Mouse (Mus musculus) gastrocnemius, adult 8-10 months (tissue): ENCODE measurements around the gene Kcnk7. TPM values are rescaled to one million over a fixed set of nuclear protein-coding genes. Genes with fewer than 3 reads are reported as not detected.

ENCODE experiments used
- DNase-seq, 2 experiments: peaks; one replicate each; pipeline ENCODE4 v3.0.0; 2022; ENCODE audit warnings: low spot score in 2 of 2
- total RNA-seq, 4 experiments: library from RNA; stranded (reverse); gene quantifications; 2 replicates each; pipeline ENCODE4 v1.2.4; 2022

Kcnk7 gene
- total RNA-seq, 4 experiments from 2014 or later = not detected

GRCm38 (mm10) chr19:5724549-5724941 lies 20.4 kb downstream of the Kcnk7 start:
- peak; percentile 88 to 93 for DNase-seq

- DNase-seq = peak; percentile 96
Measured at GRCm38 (mm10) chr19:5725029-5725707, 21.0 kb downstream of the Kcnk7 start.

- DNase-seq = peak in 1 of 2 experiments; percentile 62
Measured at GRCm38 (mm10) chr19:5725767-5726515, 21.8 kb downstream of the Kcnk7 start, which contains the start of gene Ehbp1l1. Ehbp1l1 (minus strand) TSS chr19:5726317.

- no peak for DNase-seq
Measured at GRCm38 (mm10) chr19:5726961-5727578, 22.9 kb downstream of the Kcnk7 start.

GRCm38 (mm10) chr19:5727701-5728100 lies 23.5 kb downstream of the Kcnk7 start:
- DNase-seq = peak; percentile 80 to 84

- peak in 1 of 2 experiments; percentile 69 for DNase-seq
Measured at GRCm38 (mm10) chr19:5728631-5729443, 24.7 kb downstream of the Kcnk7 start.

- DNase-seq = peak; percentile 83 to 86
Measured at GRCm38 (mm10) chr19:5729444-5729815, 25.3 kb downstream of the Kcnk7 start, which contains the start of gene Fam89b. Fam89b (minus strand) TSS chr19:5729653.

- no peak for DNase-seq
Measured at GRCm38 (mm10) chr19:5730314-5731186, 26.4 kb downstream of the Kcnk7 start.

GRCm38 (mm10) chr19:5731264-5731978 lies 27.3 kb downstream of the Kcnk7 start:
- DNase-seq = peak; percentile 84 to 88

GRCm38 (mm10) chr19:5734325-5734724 lies 30.2 kb downstream of the Kcnk7 start:
- no peak for DNase-seq

- DNase-seq = no peak
Measured at GRCm38 (mm10) chr19:5739446-5739845, 35.3 kb downstream of the Kcnk7 start.

GRCm38 (mm10) chr19:5740320-5741317 lies 36.5 kb downstream of the Kcnk7 start, which contains the start of gene Ltbp3:
Ltbp3 (plus strand) TSS chr19:5740904.
- DNase-seq = peak; percentile 83 to 86

GRCm38 (mm10) chr19:5741641-5742240 lies 37.6 kb downstream of the Kcnk7 start:
- peak; percentile 77 to 86 for DNase-seq

GRCm38 (mm10) chr19:5742241-5742641 lies 38.1 kb downstream of the Kcnk7 start:
- DNase-seq = no peak

- DNase-seq = no peak
Measured at GRCm38 (mm10) chr19:5743576-5743975, 39.4 kb downstream of the Kcnk7 start.

GRCm38 (mm10) chr19:5745756-5746710 lies 41.9 kb downstream of the Kcnk7 start:
- DNase-seq = no peak

GRCm38 (mm10) chr19:5746907-5747363 lies 42.8 kb downstream of the Kcnk7 start:
- DNase-seq = no peak
